Mouse (Mus musculus): ENCODE measurements around the gene Hao1.

Gene Hao1

DNA sequence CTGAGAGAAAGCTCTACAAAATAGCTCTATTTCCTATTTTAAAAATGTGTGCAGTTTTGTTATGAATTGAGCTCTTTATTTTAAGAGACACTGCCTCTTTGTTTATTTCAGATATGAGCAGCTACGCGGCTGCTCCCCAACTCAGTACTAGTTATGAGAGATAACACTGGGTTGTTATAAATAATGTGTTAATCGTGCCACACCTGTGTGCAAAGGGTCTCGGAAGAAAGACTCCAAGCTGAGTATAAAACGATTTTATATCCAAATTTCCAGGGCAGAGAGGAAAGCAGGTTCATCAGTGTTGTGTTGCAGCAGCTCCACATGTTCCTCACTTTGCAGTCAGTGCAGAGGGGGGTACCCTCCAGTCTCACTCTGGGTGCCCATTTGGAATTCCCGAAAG, 91.8 kb downstream of the Hao1 start:
- no peak for DNase-seq (ENCODE audit: low read depth)

DNA sequence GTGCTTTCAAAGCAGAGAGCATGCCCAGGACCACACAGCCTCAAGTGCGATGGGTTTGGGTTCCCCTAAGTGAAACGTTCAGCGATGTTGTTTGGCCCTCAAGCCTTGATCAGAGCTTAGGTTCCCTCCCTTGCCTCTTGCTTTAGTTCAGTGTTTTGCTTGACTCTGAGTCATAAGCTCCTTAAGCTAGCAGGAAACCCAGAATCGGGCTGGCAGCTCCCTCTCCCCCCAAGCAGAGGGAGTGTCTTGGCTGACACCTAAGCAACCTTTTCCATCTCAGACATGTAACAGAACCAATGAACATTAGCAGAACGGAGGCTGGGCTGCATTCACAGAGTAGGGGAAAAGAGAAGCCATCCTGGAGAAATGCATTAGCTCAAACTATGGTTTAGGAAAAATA, 93.3 kb downstream of the Hao1 start:
- no peak for DNase-seq (ENCODE audit: low read depth)

DNA sequence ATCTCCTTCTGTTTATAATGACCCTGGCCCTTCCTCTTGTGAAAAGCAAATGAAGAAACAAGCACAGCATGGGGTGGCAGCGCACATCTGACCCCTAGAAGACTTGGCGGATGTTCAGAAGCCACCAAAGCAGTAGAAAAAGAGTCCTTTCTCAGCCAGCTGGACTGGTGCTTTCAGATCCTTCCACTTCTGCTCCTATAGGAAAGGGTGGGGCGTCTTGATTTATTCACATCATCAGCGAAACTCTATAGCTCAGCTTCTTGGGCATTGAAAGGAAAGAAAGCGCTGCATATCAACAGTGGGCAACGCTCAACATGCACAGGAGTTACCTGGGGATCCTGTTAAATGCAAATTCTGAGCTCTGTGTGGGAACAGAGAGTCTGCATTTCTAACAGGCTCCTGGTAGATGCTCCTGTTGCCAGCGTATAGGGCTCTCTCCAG, 98.1 kb downstream of the Hao1 start:
- DNase-seq (ENCODE audit: low read depth) = no peak

DNA sequence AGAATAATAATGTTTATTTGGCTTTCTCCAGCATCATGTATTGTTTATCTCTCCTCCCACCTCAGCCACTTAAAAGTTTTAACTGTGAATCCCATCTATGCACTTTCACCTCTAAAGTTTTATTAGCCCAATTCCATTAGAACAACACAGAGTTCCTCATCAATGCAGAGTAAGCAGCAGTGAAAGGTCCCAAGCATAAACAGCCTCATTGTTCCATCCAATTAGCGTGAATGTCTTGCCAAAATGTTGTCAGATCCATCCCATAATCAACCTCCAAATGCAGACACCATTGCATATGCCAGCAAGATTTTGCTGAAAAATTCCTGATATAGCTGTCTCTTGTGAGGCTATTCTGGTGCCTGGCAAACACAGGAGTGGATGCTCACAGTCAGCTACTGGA, 101.4 kb downstream of the Hao1 start:
- DNase-seq (ENCODE audit: low read depth) = no peak

DNA sequence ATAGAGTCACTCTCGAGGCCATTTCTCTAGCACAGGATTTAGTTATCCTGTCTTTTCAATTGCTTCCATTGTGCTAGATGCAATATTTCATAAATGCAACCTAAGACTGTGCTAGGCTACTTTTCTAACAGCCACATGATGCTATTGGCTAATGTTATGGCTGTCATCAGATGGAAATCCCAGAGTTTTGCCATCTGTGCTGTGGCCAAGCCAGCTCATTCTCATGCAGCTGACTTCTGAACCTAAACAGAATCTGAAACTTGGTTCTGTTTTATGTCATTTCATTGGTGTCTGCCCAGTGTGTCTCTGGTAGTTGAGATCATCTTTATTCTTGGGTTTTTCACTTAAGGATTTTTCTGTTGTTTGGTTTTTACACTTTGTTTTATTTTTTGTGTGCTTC, 103.2 kb downstream of the Hao1 start:
- DNase-seq (ENCODE audit: low read depth) = no peak

Data from induced T-regulatory cell, adult 2 months (primary cell).